Mouse (Mus musculus) stomach, postnatal 0 days (tissue): ENCODE results near the gene Aifm2.

Source experiments
- CTCF ChIP-seq: IDR thresholded peaks from 2 replicates; pipeline ENCODE4 v1.5.1; 2016; ENCODE audit warnings: antibody characterized with exemption, low read depth, mild to moderate bottlenecking, moderate library complexity
- EP300 ChIP-seq: optimal IDR thresholded peaks from 2 replicates; pipeline ENCODE3; 2016; ENCODE audit warnings: antibody characterized with exemption

GRCm38 (mm10) chr10:61706412-61707375, 8.4 kb upstream of the Aifm2 start:
- TF ChIP-seq CTCF, result no peak
- TF ChIP-seq EP300, result no peak
